Mouse (Mus musculus): ENCODE measurements around the gene Rtkn2. TPM values are rescaled to one million over a fixed set of nuclear protein-coding genes. Genes with fewer than 3 reads are reported as not detected.

The Rtkn2 gene
- polyA plus RNA-seq, 1 experiment from 2014 or later: 5.1 TPM

DNA sequence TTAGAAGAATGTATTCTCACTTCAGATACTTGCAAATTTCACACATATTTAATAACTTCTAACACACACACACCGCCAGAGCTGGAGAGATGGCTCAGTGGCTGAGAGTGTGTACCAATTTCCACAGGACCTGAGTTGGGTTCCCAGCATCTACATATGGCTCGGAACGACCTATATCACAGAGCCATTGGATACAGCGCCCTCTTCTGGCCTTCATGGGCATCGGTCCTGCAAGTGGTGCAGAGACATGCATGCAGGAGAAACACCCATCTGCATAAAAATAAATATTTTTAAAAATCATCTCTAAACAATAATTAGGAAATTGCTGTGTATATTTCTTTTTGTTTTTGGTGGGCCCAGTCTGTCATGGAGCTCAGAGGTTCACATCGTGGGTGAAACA, 22.1 kb downstream of the Rtkn2 start:
- 91% methylated on average over 6 of the region's 6 CpGs for WGBS
- Histone ChIP-seq H3K9ac (no peak overlapping the region), H3K4me1 (replicated peaks) (peaks cover 5% of the 10 kb centered on the region; the same call in 1 of the 2 replicates), H3K27me3 (no peaks in the 10 kb centered on the region), H3K9me3 (no peaks in the 10 kb centered on the region), H3K27ac (no peak overlapping the region), H3K36me3 (no peaks in the 10 kb centered on the region), H3K4me3 (no peak overlapping the region), H3K4me2 (no peak overlapping the region)
- no peak for ATAC-seq (ENCODE audit: low FRiP score)

DNA sequence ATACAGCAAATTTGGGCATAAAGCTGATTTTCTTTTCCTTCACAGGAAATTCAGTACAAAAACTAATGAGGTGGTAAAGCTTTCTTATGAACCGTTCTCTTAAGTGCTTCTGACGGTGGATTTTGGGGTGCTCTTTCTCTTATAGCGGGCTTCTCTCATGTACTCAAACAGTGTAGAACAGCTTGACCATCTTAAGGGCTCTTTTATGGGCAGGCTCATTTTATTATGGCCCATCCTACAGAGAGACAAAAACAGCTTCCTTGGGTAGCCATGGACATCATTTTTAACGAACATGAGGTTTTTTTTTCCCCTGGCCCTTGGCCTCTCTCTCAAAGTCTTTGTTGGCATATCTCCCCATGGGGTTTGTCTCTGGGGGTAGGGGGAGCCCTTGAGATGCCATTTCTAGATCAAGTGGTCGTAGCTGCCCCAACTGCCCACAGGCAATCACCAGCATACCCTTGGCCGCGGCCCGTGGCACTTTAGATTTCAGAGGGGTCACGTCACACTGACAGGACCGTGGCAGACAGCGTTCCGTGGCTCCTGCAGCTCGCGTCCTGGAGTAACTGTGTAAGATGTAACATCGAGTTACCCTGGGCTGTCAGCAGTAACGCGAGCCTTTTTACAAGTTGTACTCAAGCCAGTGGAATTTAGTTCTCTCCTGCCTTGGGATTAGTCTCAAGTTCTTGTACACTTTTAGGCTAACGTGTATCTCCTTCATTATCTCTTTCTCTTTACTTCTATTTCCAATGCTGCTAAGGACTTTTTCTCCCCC, 24.5 kb downstream of the Rtkn2 start:
- no peak overlapping the region for H3K4me2 ChIP-seq
- no peaks in the 10 kb centered on the region for H3K27me3 ChIP-seq
- H3K9ac ChIP-seq: no peak overlapping the region
- H3K9me3 ChIP-seq: no peaks in the 10 kb centered on the region
- no peak for ATAC-seq (ENCODE audit: low FRiP score)
- H3K4me1 ChIP-seq (replicated peaks): no peaks in the 10 kb centered on the region
- WGBS: 88% methylated on average over 18 of the region's 18 CpGs
- H3K27ac ChIP-seq: no peak overlapping the region
- no peaks in the 10 kb centered on the region for H3K36me3 ChIP-seq
- no peak overlapping the region for H3K4me3 ChIP-seq

DNA sequence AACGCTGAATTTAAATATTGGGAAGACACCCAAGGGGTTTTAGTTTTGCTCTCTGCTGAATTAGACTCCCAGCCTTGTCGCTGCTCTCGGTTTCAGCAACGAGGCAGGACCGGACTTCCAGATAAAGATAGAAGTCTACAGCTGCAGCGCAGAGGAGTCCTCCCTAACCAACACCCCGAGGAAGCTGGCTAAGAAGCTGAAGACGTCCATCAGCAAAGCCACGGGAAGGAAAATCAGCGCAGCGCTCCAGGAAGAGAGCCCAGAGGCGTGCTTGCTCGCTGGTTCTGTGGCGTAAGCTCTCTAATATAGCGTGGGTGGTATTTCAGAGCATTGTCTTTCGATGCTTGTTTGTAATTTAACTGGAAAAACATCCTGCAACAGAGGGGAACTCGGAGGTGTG, 26.0 kb downstream of the Rtkn2 start:
- 88% methylated on average over 17 of the region's 17 CpGs for WGBS
- H3K36me3 ChIP-seq: no peaks in the 10 kb centered on the region
- H3K9ac ChIP-seq: no peak overlapping the region

DNA sequence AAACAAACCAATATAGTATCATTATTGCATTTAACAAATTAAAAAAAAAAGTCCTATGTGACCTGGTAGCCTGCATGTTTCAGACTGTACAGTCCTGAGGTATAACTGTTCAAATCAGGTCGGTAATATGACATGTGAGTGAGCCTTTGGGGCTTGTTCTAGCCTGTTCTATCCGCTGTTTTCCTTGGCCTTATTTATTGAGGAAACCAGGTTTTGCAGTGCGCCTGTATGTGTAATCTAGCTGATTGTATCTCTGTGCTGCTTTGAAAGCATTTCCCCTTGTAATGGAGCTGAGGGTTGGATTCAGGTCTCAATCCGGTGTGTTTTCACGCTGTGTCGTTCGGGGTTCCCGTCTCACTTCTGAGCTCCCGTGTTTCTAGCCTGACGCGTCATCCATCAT, 27.1 kb downstream of the Rtkn2 start:
- no peaks in the 10 kb centered on the region for H3K36me3 ChIP-seq
- no peaks in the 10 kb centered on the region for H3K4me1 ChIP-seq (replicated peaks)
- 87% methylated on average over 11 of the region's 11 CpGs for WGBS
- no peak overlapping the region for H3K27ac ChIP-seq
- no peak overlapping the region for H3K4me2 ChIP-seq
- no peak overlapping the region for H3K4me3 ChIP-seq
- H3K9me3 ChIP-seq: no peaks in the 10 kb centered on the region
- ATAC-seq (ENCODE audit: low FRiP score): no peak
- H3K27me3 ChIP-seq: no peaks in the 10 kb centered on the region
- H3K9ac ChIP-seq: no peak overlapping the region

More for the DNA sequence above, 26.0 kb downstream of the Rtkn2 start:
- ATAC-seq (ENCODE audit: low FRiP score): no peak
- H3K27me3 ChIP-seq: no peaks in the 10 kb centered on the region
- H3K4me2 ChIP-seq: no peak overlapping the region
- no peaks in the 10 kb centered on the region for H3K9me3 ChIP-seq
- H3K4me1 ChIP-seq (replicated peaks): no peaks in the 10 kb centered on the region
- H3K4me3 ChIP-seq: no peak overlapping the region
- no peak overlapping the region for H3K27ac ChIP-seq

DNA sequence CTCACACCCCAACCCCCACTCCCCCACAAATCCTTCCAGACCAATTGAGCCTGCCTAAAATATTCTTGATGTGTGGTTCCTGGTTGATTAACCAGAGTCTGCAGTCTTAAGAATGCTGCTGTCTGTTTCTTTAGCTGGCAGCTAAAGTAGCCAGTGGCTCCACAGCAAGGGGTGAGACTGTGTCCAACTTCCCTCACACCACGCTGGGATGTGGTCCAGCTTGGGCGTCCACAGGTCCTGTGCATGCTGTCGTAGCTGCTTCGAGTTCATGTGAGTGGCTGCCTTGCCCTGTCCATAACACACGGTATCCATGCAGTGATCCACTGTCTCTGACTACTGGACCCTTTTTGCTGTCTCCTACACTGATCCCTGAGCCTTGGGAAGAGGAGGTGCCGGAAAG, 27.7 kb downstream of the Rtkn2 start:
- no peak overlapping the region for H3K4me3 ChIP-seq
- H3K36me3 ChIP-seq: peaks cover 5% of the 10 kb centered on the region; the same call in 1 of the 2 replicates
- H3K4me1 ChIP-seq (replicated peaks): no peaks in the 10 kb centered on the region
- no peak overlapping the region for H3K4me2 ChIP-seq
- 98% methylated on average over 6 of the region's 6 CpGs for WGBS
- H3K9ac ChIP-seq: no peak overlapping the region
- H3K27ac ChIP-seq: no peak overlapping the region
- no peak for ATAC-seq (ENCODE audit: low FRiP score)
- no peaks in the 10 kb centered on the region for H3K9me3 ChIP-seq
- no peaks in the 10 kb centered on the region for H3K27me3 ChIP-seq

DNA sequence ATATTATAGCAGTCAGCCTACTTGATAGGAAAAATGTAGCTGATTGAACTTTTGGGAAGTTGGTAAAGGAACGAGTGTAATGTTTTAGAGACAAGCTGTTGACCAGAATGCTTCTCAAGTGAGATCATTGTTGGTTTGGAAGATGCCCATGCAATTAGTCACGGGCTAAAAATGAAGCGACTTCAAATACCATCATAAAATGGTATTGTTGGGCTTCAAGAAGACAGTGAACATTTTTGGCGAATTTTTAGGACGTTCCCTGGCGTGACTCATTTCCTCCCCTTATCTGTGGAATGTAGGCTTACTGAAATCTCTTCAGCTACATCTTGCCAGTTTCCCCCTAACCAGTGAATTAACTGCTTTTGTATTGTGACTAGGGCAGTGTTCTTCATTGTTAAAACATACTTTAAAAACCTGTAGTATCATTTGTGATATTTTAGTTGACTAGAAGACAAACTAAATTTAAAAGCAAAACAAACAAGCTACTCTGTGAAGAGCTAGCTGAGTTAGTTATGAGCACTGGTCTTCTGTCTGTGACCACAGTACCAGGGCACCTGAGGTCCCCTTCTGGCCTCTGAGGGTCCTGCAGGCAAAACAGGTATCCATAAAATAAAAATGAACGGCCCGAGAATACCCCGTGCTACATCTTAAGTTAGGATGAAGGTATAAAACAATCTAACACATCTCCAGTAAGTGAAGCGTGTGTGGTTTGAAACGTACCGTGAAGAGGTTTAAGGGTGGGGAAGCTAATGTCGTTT, 29.0 kb downstream of the Rtkn2 start:
- Histone ChIP-seq H3K4me2 (no peak overlapping the region), H3K9me3 (no peaks in the 10 kb centered on the region), H3K4me3 (no peak overlapping the region), H3K27me3 (no peaks in the 10 kb centered on the region), H3K4me1 (replicated peaks) (no peaks in the 10 kb centered on the region), H3K36me3 (peaks cover 7% of the 10 kb centered on the region; the same call in 1 of the 2 replicates), H3K27ac (no peak overlapping the region), H3K9ac (no peak overlapping the region)
- WGBS: 86% methylated on average over 13 of the region's 13 CpGs
- ATAC-seq (ENCODE audit: low FRiP score): no peak

DNA sequence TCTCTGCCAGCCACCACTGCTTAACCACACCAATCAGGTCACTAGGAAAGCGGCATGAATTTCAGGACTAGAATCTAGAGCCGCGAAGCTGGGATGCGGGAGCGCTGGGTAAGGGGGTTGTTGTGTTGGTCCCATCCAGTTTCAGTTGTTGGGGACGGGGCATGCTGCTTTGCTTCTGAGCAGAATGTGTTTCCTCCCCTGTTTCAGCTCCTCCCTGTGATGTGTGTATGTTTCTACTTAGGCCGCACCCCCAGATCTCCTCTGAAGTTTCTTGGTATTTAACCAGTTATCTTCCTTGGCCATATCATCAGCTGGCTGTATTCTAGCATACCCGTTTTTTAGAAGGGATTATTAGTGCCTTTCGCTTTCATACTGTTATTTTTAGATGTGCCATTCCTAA, 29.9 kb downstream of the Rtkn2 start:
- no peak for ATAC-seq (ENCODE audit: low FRiP score)
- H3K27ac ChIP-seq: no peak overlapping the region
- no peaks in the 10 kb centered on the region for H3K4me1 ChIP-seq (replicated peaks)
- H3K9me3 ChIP-seq: no peaks in the 10 kb centered on the region
- no peak overlapping the region for H3K4me2 ChIP-seq
- 94% methylated on average over 9 of the region's 9 CpGs for WGBS
- H3K4me3 ChIP-seq: no peak overlapping the region
- peaks cover 7% of the 10 kb centered on the region; the same call in 1 of the 2 replicates for H3K36me3 ChIP-seq
- no peak overlapping the region for H3K9ac ChIP-seq
- no peaks in the 10 kb centered on the region for H3K27me3 ChIP-seq

DNA sequence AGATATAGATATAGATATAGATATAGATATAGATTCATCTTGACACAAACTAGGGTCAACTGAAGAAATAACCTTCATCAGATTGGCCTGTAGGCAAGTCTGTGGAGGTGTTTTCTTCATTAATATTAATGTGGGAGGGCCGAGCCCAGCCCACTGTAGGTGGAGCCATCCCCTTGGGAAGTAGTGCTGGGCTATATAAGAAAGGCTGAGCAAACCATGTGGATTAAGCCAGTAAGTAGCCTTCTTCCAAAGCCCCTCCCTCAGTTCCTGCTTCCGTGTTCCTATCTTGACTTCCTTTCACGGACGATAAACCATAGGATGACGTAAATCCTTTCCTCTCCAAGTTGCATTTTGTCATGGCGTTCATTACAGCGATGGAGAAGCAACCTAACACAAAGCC, 30.5 kb downstream of the Rtkn2 start:
- ATAC-seq (ENCODE audit: low FRiP score): no peak
- H3K36me3 ChIP-seq: peaks cover 7% of the 10 kb centered on the region; the same call in 1 of the 2 replicates
- H3K27ac ChIP-seq: no peak overlapping the region
- H3K4me1 ChIP-seq (replicated peaks): no peaks in the 10 kb centered on the region
- H3K9ac ChIP-seq: no peak overlapping the region
- no peaks in the 10 kb centered on the region for H3K27me3 ChIP-seq
- 95% methylated on average over 7 of the region's 7 CpGs for WGBS
- no peak overlapping the region for H3K4me2 ChIP-seq
- no peaks in the 10 kb centered on the region for H3K9me3 ChIP-seq
- H3K4me3 ChIP-seq: no peak overlapping the region

DNA sequence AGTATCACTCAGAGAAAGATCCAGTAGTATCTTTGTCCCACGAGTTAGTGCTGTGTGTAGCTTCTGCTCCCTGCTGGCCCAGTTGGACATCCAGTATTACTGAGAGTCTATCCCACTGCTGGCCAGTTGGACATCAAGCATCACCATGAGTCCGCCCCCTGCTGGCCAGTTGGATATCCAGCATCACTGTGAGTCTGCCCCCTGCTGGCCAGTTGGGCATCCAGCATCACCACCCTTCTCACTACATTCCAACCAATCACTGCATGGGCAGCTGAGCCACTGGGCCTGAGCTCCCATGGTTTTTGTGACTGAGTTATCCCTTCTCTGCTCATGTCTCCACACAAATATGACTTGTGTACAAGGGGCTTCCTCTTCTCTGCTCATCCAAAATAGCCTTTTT, 33.8 kb downstream of the Rtkn2 start:
- Histone ChIP-seq H3K4me3 (no peak overlapping the region), H3K4me1 (replicated peaks) (no peaks in the 10 kb centered on the region), H3K9ac (no peak overlapping the region), H3K4me2 (no peak overlapping the region), H3K27ac (no peak overlapping the region), H3K36me3 (peaks cover 7% of the 10 kb centered on the region; the same call in 1 of the 2 replicates), H3K27me3 (no peaks in the 10 kb centered on the region), H3K9me3 (no peaks in the 10 kb centered on the region)
- no peak for ATAC-seq (ENCODE audit: low FRiP score)
- 87% methylated on average over 2 of the region's 2 CpGs for WGBS

DNA sequence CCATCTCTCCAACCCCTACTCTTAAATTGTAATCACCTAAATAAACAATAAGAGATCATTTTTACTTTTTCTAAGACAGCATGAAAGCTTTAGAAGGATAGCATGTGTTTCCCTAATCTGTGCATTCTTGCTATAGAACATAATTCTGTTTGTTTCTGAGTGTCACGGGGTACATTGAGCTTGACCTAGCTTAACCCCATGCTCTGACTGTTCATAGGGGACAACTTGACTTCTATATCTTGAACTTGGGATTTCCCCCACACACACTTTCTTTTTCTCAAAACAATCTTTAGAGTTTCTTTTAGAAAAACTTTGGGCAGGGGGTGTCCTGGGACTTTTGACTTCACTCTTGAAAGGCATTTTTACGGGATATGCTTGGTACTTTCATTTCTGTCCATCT, 41.4 kb downstream of the Rtkn2 start:
- Histone ChIP-seq H3K27me3 (no peaks in the 10 kb centered on the region), H3K9ac (no peak overlapping the region), H3K4me2 (no peak overlapping the region), H3K4me1 (replicated peaks) (no peaks in the 10 kb centered on the region), H3K9me3 (peaks cover 3% of the 10 kb centered on the region; the same call in 1 of the 2 replicates), H3K27ac (no peak overlapping the region), H3K36me3 (peaks cover 10% of the 10 kb centered on the region), H3K4me3 (no peak overlapping the region)
- WGBS: 89% methylated on average over 2 of the region's 2 CpGs
- no peak for ATAC-seq (ENCODE audit: low FRiP score)

DNA sequence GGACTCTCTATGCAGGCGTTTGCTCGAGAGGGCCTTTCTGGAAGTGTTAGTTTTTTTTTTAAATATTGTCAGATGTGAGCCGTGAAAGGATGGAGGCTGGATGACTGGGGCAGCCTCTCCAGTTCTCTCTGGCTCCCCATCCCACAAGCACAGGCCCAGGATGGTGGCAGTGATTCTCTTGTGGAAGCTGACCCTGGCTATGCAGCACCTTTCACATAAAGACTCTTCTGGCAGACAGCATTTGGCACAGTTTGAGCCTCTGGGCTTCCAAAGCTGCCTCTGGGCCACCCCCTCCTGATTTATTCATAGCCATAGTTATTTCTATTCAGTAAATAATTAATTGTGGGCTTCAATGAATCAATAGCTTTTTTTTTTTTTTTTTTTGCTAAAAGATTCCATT, 46.3 kb downstream of the Rtkn2 start:
- Histone ChIP-seq H3K27me3 (no peaks in the 10 kb centered on the region), H3K27ac (0 out of 2 replicates have a peak overlapping the region, but pooled peaks have one; percentile 35), H3K9ac (no peak overlapping the region), H3K9me3 (no peaks in the 10 kb centered on the region), H3K4me1 (replicated peaks) (0 out of 2 replicates have a peak, but pooled peaks cover 4% of the 10 kb centered on the region), H3K4me2 (no peak overlapping the region), H3K4me3 (no peak overlapping the region), H3K36me3 (no peaks in the 10 kb centered on the region)
- no peak for ATAC-seq (ENCODE audit: low FRiP score)
- WGBS: 75% methylated on average over 3 of the region's 3 CpGs

DNA sequence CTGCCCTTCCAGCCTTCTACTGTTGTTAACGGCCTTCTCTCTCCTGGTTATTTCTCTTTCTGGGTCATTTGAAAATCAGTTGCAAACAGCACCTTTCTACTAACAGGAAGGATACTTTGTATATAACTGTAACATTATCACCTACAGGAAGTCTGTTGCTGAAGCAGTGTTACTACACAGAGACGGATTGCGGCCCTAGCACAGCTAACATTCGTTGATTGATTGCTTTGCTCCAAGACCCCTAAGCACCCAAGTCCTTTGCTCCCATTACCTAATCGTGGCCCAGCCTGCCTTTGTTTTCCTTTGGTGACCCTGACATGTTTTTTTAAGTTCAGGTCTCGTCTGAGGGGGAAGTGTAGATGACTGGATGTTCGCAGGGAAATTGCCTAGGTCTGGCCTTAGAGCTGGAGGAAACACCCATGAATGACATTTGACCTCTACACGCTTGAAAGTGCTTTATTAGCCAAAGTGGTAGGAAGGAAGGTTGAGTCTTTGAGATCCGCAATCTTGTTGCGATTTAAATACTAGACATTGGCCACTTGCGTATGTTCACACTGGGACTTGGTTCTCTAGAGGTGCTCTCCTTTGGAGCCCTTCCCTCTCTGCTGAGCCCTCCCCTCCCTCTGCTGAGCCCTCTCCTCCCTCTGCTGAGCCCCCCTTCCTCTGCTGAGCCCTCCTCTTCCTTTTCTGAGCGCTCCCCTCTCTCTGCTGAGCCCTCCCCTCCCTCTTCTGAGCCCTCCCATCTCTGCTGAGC, 49.1 kb downstream of the Rtkn2 start:
- 0 out of 2 replicates have a peak, but pooled peaks cover 4% of the 10 kb centered on the region for H3K4me1 ChIP-seq (replicated peaks)
- H3K36me3 ChIP-seq: no peaks in the 10 kb centered on the region
- no peaks in the 10 kb centered on the region for H3K9me3 ChIP-seq
- no peak overlapping the region for H3K27ac ChIP-seq
- no peaks in the 10 kb centered on the region for H3K27me3 ChIP-seq
- no peak overlapping the region for H3K4me3 ChIP-seq
- no peak overlapping the region for H3K9ac ChIP-seq
- 70% methylated on average over 12 of the region's 12 CpGs for WGBS
- no peak for ATAC-seq (ENCODE audit: low FRiP score)
- no peak overlapping the region for H3K4me2 ChIP-seq
